Mouse (Mus musculus): ENCODE results near the gene Sycp2l.
A peak's percentile ranks its signal among the peaks of the same experiment; 100 is the strongest.
"Not testable (repeated sequence)": the region's sequence is repeated elsewhere in the genome, so short reads cannot be mapped to it uniquely, and the experiment has no call there.

Sycp2l gene

DNA sequence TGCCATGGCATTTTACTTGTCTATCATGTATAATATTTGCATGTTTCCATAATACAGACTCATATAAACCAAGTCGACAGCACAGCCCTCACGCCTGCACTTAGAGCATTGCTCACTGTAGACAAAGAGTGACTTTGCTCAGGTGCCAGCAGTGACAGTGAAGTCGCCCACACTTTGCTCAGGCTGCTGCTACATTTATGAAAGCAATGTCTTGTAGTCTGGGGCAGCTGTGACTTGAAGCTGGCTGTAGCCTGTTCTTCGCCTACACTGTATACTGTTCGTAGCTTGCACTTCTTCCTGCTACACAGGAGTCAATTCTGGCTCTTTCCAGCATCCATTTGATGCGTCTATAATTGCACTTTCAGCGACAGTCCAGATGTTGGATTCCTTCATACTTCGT is 15.0 kb downstream of the Sycp2l start:
- no peak for DNase-seq

DNA sequence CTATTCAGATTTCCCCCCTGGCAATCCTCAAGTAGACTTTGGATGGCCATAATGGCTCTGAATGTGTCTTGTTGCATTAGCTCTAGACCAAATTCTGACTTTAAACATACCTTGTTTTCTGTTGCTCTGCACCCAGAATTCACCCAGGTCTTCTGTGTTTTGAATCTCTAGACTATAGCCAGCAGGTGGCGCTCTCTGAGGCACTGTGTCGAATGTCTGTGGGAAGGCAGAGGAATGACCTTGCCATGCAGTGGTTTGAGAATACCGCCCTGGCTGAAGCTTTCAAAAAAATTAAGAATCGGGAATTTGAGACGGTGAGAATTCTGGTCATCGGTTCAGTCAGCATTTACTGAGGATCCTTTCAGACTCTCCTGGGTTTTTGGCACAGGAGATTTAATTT is 20.8 kb downstream of the Sycp2l start:
- peak; percentile 72 to 86 for DNase-seq

- no peak for DNase-seq
These were observed 31.4 kb downstream of the Sycp2l start for GRCm38 (mm10) chr13:41145433-41145970.

DNA sequence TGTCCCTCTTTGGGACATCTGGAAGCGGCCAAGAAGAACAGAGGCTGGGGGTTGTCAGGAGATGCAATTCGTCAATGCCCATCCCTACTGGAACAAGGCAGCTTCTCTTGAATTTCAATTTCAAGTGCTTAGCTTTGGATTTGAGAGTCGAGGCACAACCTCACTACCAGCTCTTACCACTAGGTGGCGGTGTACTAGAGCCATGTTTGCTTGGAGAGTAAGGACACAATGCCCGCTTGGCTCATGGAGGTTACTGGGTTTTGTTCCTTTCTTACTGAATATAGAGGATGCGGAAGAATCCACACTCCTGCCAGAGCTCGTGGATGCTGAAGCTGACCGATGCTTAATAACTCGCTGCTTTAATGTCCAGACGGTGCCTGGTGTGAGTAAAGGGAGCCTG is 32.2 kb downstream of the Sycp2l start:
- peak; percentile 52 to 81 for DNase-seq

GRCm38 (mm10) chr13:41153146-41153545 is 39.0 kb downstream of the Sycp2l start:
- DNase-seq, result no peak

GRCm38 (mm10) chr13:41158426-41158825 is 44.3 kb downstream of the Sycp2l start:
- no peak for DNase-seq

- no peak for DNase-seq
These were observed 73.8 kb downstream of the Sycp2l start for GRCm38 (mm10) chr13:41187886-41188285.

GRCm38 (mm10) chr13:41195640-41196333 is 81.7 kb downstream of the Sycp2l start:
- DNase-seq, result no peak

GRCm38 (mm10) chr13:41200861-41201260 is 86.8 kb downstream of the Sycp2l start:
- DNase-seq, result no peak

DNA sequence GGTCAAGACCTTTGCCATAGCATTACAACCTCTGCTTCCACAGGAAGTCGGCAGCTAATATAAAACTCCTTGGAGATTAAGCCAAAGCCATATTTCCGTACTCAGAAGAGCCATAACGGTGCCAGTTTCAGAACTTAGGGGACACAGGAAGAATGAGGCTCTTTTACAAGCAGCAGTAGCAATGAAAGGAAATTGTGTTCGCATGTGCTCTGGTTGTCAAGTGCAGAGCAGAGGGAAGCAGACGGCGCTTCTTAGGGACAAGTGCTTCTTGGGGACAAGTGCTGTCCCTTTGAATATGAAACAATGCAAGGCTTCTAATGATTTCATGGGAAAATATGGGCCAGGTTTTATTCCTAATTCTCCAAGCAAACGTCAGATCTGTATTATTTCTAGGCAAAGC is 89.2 kb downstream of the Sycp2l start:
- DNase-seq, result no peak

DNA sequence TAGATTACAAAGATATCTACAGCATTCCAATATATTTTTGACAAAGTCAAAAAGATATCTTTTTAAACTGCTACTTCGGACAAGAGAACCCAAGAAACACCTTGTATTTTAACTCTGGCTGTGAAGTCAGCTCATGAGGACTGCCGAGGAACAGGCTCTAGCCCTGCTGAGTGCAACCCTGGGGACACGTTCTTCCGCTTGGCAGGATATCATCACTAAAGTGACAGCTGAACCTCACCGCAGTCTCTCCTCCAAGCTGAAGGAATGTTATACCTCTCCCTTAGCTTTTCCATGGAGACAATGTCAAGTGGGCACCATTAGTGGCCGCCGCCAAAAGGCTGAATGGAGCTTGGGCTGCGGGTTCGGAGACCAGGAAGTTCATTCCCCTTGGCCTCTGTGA is 89.6 kb downstream of the Sycp2l start:
- DNase-seq, result peak in 1 of 2 experiments; percentile 8

GRCm38 (mm10) chr13:41205568-41205967 is 91.5 kb downstream of the Sycp2l start:
- DNase-seq, result not testable (repeated sequence)

GRCm38 (mm10) chr13:41206241-41206640 is 92.1 kb downstream of the Sycp2l start:
- DNase-seq, result no peak

DNA sequence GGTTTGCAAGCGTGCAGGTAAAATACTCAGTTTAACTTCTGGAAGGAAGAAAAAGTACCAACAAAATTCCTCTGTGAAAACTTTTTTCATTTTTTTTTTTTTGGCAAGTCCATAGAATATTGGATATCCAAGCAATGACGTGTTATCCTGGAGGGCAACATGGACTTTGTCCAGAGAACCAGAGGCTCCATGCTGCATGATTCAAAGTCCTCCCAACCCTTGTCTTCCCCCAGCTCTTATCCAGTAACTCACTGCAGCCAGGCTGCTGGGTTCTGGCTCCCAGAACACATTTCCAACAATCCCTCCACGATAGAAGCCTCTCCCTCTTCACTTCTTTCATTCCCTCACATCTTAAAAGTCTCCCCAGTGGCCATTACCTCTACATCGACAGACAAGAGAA is 97.2 kb downstream of the Sycp2l start:
- peak; percentile 25 to 52 for DNase-seq

GRCm38 (mm10) chr13:41212558-41213322 is 98.6 kb downstream of the Sycp2l start:
- peak; percentile 29 to 38 for DNase-seq

- no peak for DNase-seq
These were observed 101.6 kb downstream of the Sycp2l start for GRCm38 (mm10) chr13:41215669-41216068.

DNA sequence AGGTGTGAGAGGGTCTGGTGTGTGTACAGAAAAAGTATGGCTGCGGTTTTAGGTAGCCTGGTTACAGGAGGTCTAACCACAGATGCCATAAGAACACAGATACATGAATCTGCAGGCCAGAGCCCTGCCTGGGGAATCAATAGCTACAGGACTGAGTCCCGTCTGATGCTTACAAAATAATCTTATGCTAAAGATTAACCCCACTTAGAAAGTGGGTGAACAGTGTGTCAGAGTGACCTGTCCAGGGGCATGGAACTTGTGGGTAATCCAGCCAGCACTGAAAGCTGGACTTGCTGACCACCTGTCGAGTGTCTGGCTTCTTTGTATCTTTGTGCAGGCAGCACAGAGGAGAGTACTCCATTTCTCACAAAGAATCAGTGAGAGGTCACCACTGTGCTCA is 102.1 kb downstream of the Sycp2l start:
- no peak for DNase-seq

- no peak for DNase-seq
These were observed 104.9 kb downstream of the Sycp2l start for GRCm38 (mm10) chr13:41219056-41219455.

DNA sequence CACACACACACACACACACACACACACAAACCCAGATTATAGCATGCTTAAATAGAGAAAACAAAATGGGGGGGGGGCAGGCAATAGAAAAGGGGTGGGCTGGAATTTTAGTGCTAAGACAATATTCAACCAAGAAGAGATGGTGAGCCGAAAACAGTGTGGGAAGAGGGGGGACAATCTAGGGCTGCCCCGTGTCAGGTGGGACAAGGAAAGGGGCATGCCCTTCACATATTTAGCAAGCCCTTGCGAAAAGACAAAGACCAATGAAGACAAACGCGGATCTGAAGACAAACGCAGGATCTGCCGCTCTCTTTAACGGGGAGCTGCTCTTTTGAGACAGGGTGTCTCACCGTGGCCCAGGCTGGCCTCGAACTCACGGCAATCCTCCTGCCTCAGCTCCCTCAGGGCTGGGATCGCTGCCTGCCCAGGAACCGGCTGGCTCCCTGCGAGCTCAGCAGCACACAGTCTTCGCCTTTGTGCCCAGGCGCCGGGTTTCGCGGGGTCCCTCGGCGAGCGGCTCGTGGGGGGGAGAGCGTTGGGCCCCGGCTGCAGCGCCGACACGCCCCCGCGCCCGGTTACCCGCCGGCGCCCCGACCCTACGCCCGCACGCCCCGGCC is 105.7 kb downstream of the Sycp2l start:
- DNase-seq, result peak in 1 of 2 experiments; percentile 19

DNA sequence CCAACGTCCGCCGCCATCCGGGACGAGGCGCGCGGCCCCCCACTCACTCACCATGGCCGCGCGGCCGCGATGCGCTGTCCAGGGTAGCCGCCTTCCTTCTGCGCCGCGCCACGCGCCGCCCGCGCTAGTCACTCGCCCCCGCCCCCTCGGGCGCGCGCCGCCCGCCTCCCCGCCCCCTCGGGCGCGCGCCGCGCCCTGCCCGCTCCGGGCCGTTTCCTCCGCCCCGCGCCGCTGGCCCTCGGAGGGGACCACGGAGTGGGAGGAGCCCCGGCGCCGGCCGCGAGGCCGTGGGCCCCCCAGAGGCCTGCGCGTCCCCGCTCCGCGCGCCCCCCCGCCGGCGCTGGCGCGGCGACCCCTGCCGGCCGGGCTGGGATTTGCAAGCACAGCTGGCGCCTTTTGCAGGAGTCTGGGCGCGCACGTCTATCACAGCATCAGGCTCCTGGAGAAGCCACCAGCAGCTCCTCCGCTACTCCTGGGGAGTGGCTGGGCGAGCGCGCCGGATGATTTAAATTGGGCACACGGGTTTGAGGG is 106.3 kb downstream of the Sycp2l start, which contains the start of gene Elovl2:
Gene Elovl2, minus strand, starts transcription at position 102 of the 531 bp plus-strand sequence.
- DNase-seq, result peak; percentile 76 to 92
